Mouse (Mus musculus) embryonic fibroblast, embryonic 13.5 days (primary cell): Measurements from ENCODE around the gene Lrrc4. TPM values are rescaled to one million over a fixed set of nuclear protein-coding genes. Genes with fewer than 3 reads are reported as not detected.

Experiments
- H3K27ac ChIP-seq: 2 replicates; pipeline ENCODE4 v1.5.1; 2012; ENCODE audit warnings: low read length, control low read depth, inconsistent platforms; ENCODE audit not compliant: insufficient read depth
- H3K4me1 ChIP-seq: 2 replicates; pipeline ENCODE4 v1.6.1; 2011; ENCODE audit warnings: low read length; ENCODE audit not compliant: control insufficient read depth, insufficient read depth
- H3K4me3 ChIP-seq: 2 replicates; pipeline ENCODE4 v1.5.1; 2011; ENCODE audit warnings: mild to moderate bottlenecking, control low read depth, low read length; ENCODE audit not compliant: insufficient read depth
- CTCF ChIP-seq: IDR thresholded peaks from 2 replicates; pipeline ENCODE4 v1.5.1; 2011; ENCODE audit warnings: mild to moderate bottlenecking, control low read depth, low read length, moderate library complexity, borderline replicate concordance; ENCODE audit not compliant: insufficient read depth
- POLR2A ChIP-seq: IDR thresholded peaks from 2 replicates; pipeline ENCODE4 v1.6.1; 2011; ENCODE audit warnings: low read depth, mild to moderate bottlenecking, control low read depth, low read length, moderate library complexity
- polyA plus RNA-seq: library from polyadenylated mRNA; stranded (reverse); fragments of >200 nt; gene quantifications from 2 replicates; pipeline ENCODE4 v1.2.4, GENCODE M21; 2011; ENCODE audit warnings: low read depth; ENCODE audit not compliant: missing spikeins, insufficient read length

Gene Lrrc4
- polyA plus RNA-seq, 1 experiment: 0.37 TPM

DNA sequence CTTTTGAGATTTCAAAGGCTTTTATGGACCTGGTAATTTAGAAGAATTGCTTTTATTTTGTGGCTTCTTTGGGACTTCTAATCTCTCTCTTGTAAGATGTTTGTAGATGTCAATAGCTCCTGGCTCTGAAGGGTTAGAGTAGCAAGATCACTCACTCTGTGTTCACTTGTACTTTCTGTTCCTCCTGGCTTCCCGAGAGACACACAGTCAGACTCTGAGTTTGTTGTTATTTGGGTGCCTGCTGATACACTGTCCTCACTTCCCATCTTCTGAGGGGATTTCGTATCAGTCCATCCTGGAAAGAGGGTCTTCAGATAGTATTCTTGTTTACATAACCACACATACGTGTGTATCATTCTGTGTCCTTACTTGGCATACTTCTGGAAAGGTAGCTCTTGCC is 208.6 kb downstream of the Lrrc4 start:
- Histone ChIP-seq H3K4me1 (peaks cover 19% of the 10 kb centered on the region), H3K27ac (peak overlapping the region; percentile 26; the same call in 1 of the 2 replicates), H3K4me3 (no peak overlapping the region)
- TF ChIP-seq CTCF (no peak), POLR2A (no peak)

DNA sequence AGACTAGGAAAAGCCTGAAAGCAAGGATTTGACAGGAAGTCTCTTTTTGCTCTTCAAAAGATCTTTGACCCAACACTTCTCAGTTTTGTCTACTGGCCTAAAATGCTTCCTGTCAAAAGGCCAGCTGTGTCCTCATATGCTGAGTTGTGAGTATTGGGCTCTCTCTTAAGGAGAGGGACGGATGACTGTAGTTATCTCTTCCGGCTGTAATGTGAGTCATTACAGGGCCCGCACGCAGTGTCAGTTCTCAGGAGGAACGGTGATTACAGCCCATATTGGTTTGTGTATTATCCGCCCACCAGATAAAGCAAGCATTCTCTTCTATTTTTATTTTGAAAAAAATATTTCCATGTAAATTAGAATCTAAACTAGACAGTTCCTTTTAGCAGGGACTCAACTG is 209.0 kb downstream of the Lrrc4 start:
- H3K4me1 ChIP-seq: peaks cover 17% of the 10 kb centered on the region
- TF ChIP-seq POLR2A: no peak
- no peak for TF ChIP-seq CTCF
- H3K4me3 ChIP-seq: no peak overlapping the region
- no peak overlapping the region for H3K27ac ChIP-seq

DNA sequence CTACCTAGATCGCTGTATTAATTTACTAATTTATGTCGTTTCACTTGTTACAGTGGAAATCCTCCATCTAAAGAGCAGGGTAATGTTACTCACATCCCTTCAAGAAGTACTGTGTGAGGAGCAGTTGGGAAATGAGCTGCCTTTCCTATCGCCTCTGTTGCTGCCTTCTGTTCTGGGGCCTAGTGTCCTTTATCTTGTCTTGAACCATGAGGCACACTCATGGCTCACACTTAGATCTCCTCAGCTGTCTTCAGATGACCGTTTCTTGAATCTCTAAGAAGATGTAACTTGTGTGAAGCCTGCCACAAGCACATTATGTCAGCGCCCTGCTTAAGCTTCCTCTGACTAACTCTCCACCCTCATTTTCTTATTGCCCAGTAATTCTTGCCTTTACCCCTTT is 209.6 kb downstream of the Lrrc4 start:
- peaks cover 17% of the 10 kb centered on the region for H3K4me1 ChIP-seq
- H3K27ac ChIP-seq: no peak overlapping the region
- no peak overlapping the region for H3K4me3 ChIP-seq
- TF ChIP-seq CTCF (no peak), POLR2A (no peak)

DNA sequence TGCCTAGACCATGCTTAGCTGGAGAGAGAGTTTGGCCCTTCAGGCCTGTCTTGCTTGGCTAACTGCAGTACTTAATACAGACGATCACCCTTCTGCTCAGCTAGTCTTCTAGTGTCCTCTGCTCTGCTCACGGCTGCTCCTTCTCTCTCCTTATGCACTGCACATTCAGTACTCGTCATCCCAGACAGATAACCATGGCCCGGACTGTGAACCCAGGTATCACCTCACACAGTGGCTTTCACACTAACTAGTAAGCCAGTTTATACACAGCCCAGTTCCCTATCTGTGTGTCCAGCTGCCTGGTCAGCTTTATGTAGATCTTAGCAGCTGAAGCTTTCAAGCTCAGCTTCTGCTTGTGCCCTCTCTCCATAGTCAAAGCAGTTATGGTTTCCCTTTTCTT is 210.1 kb downstream of the Lrrc4 start:
- Histone ChIP-seq H3K27ac (no peak overlapping the region), H3K4me1 (peaks cover 17% of the 10 kb centered on the region), H3K4me3 (no peak overlapping the region)
- TF ChIP-seq CTCF (no peak), POLR2A (no peak)

DNA sequence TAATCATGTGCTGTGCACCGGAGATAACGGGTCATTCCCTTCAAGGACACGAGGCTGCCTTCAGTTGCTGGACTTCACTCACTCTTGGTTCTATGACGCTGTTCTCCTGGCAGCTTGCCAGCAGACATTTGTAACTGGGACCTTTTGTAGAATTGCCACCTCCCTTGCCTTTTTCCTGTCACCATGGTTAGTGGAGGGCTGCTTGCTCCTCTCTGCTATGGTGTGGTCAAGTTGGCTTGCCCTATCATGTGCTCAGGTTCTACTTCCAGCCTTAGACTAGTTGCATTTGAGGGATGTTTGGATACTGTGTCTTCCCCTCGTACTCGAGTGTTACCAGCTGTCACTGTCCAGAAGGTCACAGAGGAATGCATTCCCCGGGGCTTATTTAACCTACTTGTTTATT is 212.8 kb downstream of the Lrrc4 start:
- peaks cover 22% of the 10 kb centered on the region for H3K4me1 ChIP-seq
- no peak for TF ChIP-seq POLR2A
- no peak for TF ChIP-seq CTCF
- no peak overlapping the region for H3K27ac ChIP-seq
- no peak overlapping the region for H3K4me3 ChIP-seq

DNA sequence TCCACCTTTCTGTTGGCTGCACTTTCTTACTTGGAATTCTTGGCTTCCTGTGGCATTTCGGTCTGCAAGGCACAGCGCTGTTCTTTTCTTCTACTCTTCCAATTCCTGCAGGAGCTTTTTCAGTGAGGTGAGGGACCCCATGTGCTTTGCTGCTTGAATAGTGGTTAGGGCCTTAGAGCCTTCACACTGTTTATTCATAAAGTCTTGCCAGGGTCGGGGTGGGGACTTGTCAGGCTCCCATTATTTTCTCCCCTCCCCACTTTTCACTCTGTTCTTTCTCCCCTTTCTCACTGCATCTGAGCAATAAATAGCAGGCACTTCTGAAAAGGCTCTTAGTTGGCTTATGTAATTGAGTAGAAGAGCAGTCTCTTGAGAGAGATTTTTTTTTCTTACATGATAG is 213.2 kb downstream of the Lrrc4 start:
- TF ChIP-seq CTCF: no peak
- no peak for TF ChIP-seq POLR2A
- H3K4me1 ChIP-seq: peaks cover 18% of the 10 kb centered on the region
- no peak overlapping the region for H3K4me3 ChIP-seq
- no peak overlapping the region for H3K27ac ChIP-seq

DNA sequence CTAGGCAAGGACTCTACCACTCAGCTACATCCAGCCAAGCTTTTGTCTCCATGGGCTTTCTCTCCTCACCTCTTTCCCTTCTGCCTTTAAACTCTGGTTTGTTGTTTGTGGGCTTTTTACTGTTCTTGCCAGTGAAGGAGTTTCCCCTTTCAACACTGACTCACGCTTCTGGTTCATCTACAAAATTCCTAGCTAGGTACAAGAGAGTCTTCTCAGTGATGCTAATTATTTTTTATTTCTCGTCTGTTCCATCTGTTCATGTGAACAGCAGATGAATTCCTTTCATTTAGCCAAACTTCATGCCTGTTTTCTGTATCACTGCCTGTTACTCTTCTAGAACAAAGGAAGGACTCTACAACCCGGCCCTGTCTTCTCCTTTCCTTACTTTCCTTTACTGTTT is 215.6 kb downstream of the Lrrc4 start:
- H3K4me1 ChIP-seq: peaks cover 10% of the 10 kb centered on the region
- TF ChIP-seq CTCF: no peak
- TF ChIP-seq POLR2A: no peak
- H3K27ac ChIP-seq: peak overlapping the region; percentile 54; the same call in 1 of the 2 replicates
- H3K4me3 ChIP-seq: no peak overlapping the region

DNA sequence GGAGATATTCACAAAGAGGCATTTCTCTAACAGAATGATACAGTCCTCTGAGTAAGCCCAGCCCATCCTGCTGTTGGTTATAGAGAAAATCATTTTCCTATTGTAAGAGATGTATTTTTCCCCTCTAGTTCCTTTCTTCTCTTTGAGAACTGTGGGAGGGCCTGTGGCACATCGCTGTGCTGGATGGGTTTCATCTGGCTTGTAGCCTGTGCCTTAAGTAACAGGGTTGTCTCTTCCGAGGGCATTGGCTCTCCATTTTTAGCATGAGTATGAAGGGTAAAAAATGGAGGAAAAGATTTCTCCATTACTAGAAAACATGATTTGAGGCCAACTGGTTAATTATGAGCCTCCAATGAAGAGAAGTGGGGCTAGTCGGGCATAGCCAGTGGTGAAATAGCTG is 216.1 kb downstream of the Lrrc4 start:
- TF ChIP-seq CTCF: no peak
- no peak for TF ChIP-seq POLR2A
- Histone ChIP-seq H3K4me3 (no peak overlapping the region), H3K4me1 (peaks cover 10% of the 10 kb centered on the region), H3K27ac (peak overlapping the region; percentile 54; the same call in 1 of the 2 replicates)

DNA sequence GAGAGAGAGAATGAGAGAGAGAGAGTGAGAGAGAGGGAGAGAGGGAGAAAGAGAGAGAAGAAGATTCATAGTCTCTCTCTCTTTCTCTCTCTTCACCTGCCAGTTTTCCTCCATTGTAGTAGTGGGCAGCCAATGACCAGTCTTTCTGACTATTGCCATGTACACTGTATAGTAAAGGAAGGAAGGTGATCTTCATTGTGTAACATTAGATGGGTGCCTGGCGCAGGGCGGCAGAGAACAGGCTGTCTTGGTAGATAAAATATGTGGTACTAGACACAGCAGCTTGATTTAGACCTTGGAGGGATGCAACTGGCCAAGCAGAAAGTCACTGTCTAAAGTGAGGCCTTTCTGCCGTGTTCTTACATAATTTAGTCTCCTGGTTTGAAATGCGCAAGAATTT is 216.7 kb downstream of the Lrrc4 start:
- H3K4me1 ChIP-seq: peaks cover 10% of the 10 kb centered on the region
- no peak overlapping the region for H3K27ac ChIP-seq
- no peak overlapping the region for H3K4me3 ChIP-seq
- no peak for TF ChIP-seq CTCF
- no peak for TF ChIP-seq POLR2A

DNA sequence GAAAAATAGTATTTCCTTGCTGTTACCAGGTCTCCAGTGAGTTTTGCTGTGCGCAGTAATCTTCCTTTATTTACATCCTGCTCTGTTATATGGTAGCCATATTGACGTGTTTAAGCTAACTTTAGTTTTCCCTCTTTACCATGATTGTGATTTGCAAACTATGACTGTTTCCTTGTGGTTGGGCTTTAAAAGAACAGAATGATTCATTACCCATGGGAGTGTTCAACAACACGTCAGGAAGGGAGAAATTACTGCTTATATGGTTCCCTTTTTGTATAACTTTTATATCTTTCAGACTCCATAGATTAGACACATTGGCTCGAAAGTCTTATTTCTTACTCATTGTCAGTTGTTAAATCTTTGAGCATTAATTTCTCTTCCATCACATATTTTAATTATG is 218.1 kb downstream of the Lrrc4 start:
- Histone ChIP-seq H3K27ac (peak overlapping the region; percentile 60), H3K4me3 (no peak overlapping the region), H3K4me1 (peaks cover 7% of the 10 kb centered on the region)
- no peak for TF ChIP-seq CTCF
- no peak for TF ChIP-seq POLR2A

Other genes starting within 250 kb of the Lrrc4 start
- gene Lep, start 228.5 kb upstream of the Lrrc4 start, polyA plus RNA-seq: not detected in 2 replicates